Mouse (Mus musculus) hindbrain, embryonic 10.5 days (tissue): ENCODE results near the gene Acsm2. TPM values are rescaled to one million over a fixed set of nuclear protein-coding genes. Genes with fewer than 3 reads are reported as not detected.

Source experiments
- DNase-seq: peaks from one replicate; pipeline ENCODE4 v3.0.0-alpha.2; 2017; ENCODE audit warnings: low spot score
- H3K27ac ChIP-seq: fragments of 300-500 bp; sonication (generic); 2 replicates; pipeline ENCODE4 v1.5.1; 2016; ENCODE audit warnings: mild to moderate bottlenecking, moderate library complexity
- H3K27me3 ChIP-seq: fragments of 300-500 bp; sonication (generic); 2 replicates; pipeline ENCODE4 v1.6.1; 2016; ENCODE audit warnings: mild to moderate bottlenecking; ENCODE audit not compliant: poor library complexity, insufficient read depth, severe bottlenecking
- H3K36me3 ChIP-seq: fragments of 300-500 bp; sonication (generic); 2 replicates; pipeline ENCODE4 v1.6.1; 2016; ENCODE audit warnings: mild to moderate bottlenecking, moderate library complexity
- H3K4me1 ChIP-seq: fragments of 300-500 bp; sonication (generic); replicated peaks from 2 replicates; pipeline ENCODE4 v1.6.1; 2016; ENCODE audit warnings: mild to moderate bottlenecking
- H3K4me3 ChIP-seq: fragments of 300-500 bp; sonication (generic); 2 replicates; pipeline ENCODE4 v1.5.1; 2016; ENCODE audit warnings: mild to moderate bottlenecking, moderate library complexity
- H3K9me3 ChIP-seq: fragments of 300-500 bp; sonication (generic); 2 replicates; pipeline ENCODE4 v1.6.1; 2016; ENCODE audit warnings: mild to moderate bottlenecking, moderate library complexity
- WGBS: fragments of 180-500 bp; shearing (Covaris S2); methylation state at CpG from one replicate; pipeline ENCODE4 v1.1.7; 2016; 5-methylcytosine and 5-hydroxymethylcytosine counted together
- polyA plus RNA-seq: library from polyadenylated mRNA; unstranded; fragments of >200 nt; fragmentation: Nextera tagmentation; extraction: Ambion mirVana; gene quantifications from 2 replicates; pipeline ENCODE4 v1.2.1, GENCODE M21; 2016

Acsm2 gene
- polyA plus RNA-seq, 1 experiment from 2014 or later: not detected

DNA sequence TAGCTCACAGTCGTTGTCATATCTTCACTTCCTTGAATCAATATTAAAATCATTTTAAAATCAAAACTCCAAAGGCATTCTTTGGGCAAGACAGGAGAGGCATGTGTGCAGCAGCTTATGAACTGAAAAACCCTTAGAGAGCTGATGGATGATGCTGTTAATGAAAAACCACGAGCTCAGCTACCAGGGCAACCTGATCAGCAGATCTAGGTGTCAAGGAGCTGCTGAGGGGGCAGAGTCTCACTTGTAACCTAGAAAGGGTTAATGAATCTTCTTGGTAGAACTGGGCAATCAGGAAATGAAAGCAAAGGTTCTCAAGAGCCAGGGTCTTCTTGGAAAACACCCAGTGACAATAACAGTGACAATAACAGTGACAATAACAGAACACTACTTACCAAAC, 42.4 kb downstream of the Acsm2 start:
- H3K9me3 ChIP-seq: no peaks in the 10 kb centered on the region

DNA sequence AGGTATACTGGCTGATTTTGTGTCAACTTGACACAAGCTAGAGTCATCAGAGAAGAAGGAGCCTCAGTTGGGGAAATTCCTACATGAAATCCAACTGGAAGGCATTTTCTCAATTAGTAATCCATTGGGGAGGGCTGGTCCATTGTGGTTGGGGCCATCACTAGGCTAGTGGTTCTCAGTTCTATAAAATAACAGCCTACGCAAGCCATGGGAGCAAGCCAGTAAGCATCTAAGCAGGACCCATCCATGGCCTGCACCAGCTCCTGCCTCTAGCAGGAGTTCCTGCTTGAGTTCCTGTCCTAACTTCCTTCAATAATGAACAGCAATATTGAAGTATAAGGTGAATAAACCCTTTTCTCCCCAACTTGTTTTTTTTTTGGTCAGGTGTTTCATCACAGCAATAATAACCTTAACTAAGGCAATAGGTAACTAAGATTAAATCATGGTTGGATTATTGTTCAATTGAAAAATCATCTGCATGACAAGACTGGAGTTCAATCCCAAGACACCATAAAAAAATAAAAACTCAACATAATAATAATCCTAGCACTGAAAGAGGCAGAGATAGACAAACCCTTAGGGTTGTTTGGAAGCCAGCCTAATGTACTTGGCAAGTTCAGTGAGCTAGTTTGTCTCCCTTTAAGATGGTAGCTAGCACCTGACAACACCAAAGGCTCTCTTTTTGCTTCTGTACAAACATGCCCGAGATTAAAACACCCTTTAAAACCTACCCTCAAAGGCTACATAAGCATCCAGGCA, 47.2 kb downstream of the Acsm2 start:
- DNase-seq: no peak
- WGBS: 86% methylated on average over 2 of the region's 2 CpGs
- no peak overlapping the region for H3K27ac ChIP-seq

More for the DNA sequence above, 42.4 kb downstream of the Acsm2 start:
- no peaks in the 10 kb centered on the region for H3K4me1 ChIP-seq
- 80% methylated on average over 2 of the region's 2 CpGs for WGBS
- H3K27ac ChIP-seq: no peak overlapping the region
- DNase-seq: no peak
- no peaks in the 10 kb centered on the region for H3K36me3 ChIP-seq
- no peak overlapping the region for H3K4me3 ChIP-seq
- no peaks in the 10 kb centered on the region for H3K27me3 ChIP-seq

DNA sequence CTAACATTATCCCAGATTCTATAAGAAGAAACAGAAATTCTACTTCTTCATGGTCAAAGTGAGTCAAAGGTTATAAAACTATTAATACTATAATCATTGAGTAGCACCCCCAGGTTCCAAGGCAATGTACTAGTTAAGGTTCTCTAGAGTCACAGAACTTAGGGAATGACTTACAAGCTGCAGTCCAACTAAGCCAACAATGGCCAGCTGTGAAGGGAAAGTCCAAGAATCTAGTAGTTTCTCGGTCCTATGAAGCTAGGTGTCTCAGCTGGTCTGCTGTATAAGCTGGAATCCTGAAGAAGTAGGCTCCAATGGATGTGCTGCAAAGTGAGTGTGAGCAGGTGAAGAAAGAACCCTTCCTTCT, 47.8 kb downstream of the Acsm2 start:
- DNase-seq: no peak
- Histone ChIP-seq H3K9me3 (no peaks in the 10 kb centered on the region), H3K27me3 (no peaks in the 10 kb centered on the region), H3K4me1 (no peaks in the 10 kb centered on the region), H3K4me3 (no peak overlapping the region), H3K36me3 (no peaks in the 10 kb centered on the region), H3K27ac (no peak overlapping the region)
- WGBS: 84% methylated on average over 1 of the region's 1 CpGs

More for the DNA sequence above, 47.2 kb downstream of the Acsm2 start:
- Histone ChIP-seq H3K27me3 (no peaks in the 10 kb centered on the region), H3K4me3 (no peak overlapping the region), H3K9me3 (no peaks in the 10 kb centered on the region), H3K36me3 (no peaks in the 10 kb centered on the region), H3K4me1 (no peaks in the 10 kb centered on the region)

DNA sequence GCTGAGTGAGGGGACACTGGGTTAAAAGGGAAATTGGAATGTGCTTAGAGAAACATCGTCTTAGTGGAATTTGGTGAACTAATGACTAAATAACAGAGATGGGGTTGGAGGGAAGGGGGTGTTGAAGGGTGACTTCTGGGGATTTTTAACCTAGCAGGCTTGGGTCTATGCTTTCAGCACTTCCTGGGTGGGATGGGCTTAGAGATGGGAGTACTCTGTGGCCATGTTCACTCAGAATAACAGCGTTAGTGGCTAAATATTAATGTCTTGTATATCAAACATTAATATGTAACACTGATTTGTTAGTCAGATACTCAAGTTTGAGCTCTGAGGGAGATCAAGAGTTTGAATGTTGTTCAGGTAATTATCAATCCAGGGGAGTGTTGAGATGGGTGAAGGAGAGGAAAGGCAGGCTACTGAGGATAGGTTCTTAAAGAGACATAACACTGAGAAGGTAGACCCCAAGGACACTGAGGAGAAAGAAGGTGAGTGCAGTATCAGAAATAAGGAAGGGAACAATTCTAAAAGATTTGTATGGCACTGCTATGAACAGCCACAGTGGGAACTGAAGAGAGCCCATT, 50.9 kb downstream of the Acsm2 start:
- Histone ChIP-seq H3K9me3 (no peaks in the 10 kb centered on the region), H3K27me3 (no peaks in the 10 kb centered on the region), H3K36me3 (no peaks in the 10 kb centered on the region), H3K4me3 (no peak overlapping the region), H3K27ac (no peak overlapping the region), H3K4me1 (no peaks in the 10 kb centered on the region)
- no peak for DNase-seq
- 82% methylated on average over 2 of the region's 2 CpGs for WGBS

DNA sequence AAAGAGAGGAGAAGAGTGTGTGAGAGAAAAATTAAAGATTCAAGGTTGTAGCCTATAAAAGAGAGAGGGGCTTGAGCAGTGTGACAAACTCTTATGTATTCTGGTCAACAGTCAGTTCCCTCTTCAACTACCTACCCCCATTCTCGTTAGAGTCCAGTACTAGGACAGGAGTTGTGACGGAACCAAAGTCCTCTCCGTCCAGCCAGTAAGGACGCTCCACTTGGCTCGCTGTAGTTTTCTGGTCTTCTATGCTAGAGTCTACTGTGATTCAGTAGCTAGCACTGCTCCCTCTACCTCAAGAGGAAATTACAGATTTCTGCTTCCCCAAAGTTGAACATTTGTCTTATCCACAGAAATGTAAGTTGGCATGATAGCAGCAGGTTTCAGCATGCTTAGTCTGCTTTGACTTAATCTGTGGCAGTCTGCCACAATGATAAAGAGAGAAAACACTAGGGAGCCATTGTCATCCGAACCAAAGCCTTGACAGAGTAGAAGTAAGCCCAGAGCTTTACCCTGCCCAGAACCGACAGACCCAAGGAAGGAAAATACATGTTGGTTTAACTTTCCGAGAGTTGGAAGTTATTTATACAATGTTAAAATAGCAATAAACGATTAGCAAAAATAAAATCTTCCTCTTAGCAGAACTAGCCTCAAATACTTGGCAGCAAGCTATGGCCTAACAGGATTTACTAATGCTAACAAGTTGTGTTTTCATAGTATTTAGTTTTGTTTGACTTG, 52.0 kb downstream of the Acsm2 start:
- Histone ChIP-seq H3K4me1 (no peaks in the 10 kb centered on the region), H3K27me3 (no peaks in the 10 kb centered on the region), H3K4me3 (no peak overlapping the region), H3K9me3 (no peaks in the 10 kb centered on the region), H3K36me3 (no peaks in the 10 kb centered on the region), H3K27ac (no peak overlapping the region)
- DNase-seq: no peak
- 81% methylated on average over 9 of the region's 9 CpGs for WGBS

DNA sequence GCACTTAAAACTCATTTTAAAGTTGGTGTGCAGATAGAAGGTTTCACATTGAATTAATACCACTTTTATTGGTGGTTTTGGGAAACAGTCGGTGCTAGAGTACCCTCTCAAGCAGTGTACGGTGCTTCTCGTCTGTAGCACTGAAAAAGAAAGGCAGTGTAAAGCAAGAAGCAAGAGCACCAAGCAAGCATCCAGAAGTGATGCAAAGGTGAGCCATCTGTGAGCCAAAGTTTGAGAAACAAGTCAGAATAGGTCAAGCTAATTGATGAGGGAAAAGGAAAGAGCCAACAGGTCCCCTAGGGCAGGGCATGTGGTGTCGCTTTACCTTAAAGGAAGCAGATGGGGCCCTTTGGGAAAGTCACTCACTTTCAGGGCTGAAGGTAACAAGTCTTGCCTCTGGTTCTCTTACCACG, 52.5 kb downstream of the Acsm2 start, which contains the start of gene Acsm1:
Gene Acsm1 (plus strand): TSS at position 363 of the 413 bp plus-strand sequence.
- H3K36me3 ChIP-seq: no peaks in the 10 kb centered on the region
- no peak within 1 kb of the TSS for H3K4me3 ChIP-seq
- H3K9me3 ChIP-seq: no peaks in the 10 kb centered on the region
- DNase-seq: no peak
- H3K27me3 ChIP-seq: no peaks in the 10 kb centered on the region
- 91% methylated on average over 5 of the region's 5 CpGs for WGBS
- no peaks in the 10 kb centered on the region for H3K4me1 ChIP-seq
- no peak within 1 kb of the TSS for H3K27ac ChIP-seq

DNA sequence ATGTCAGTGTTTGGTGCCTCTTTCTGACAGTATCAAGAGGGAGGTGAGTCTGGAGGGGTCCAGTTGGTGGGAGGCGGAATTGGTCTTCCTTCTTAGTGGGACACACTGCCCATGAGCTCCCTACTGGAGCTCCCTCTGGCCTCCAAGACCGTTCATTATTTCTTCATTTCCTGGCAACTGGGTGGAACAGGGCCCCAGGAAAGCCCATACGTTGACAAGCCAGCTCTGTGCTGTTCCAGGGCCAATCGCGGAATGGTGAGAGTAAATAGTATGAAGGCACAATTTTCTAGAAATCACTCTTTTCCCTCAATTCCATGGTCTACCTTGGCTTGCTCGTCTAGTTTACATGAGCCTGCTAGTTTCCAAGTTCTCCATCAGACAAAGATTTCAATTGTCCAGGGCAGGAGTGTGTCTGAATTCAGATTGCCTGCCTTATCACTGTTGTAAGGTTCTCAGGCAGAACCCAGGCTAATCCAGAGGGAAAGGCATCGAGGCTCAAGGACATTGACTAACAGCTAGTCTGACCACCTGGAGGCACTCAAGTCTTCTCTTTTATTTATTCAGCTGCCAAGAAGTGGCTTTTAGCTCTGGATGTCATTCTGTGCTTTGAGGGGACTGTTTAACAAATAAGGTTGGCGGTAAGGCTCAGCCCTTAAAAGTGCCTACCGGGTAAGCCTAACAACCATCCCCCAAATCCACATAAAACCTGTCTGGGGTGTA, 53.8 kb downstream of the Acsm2 start:
- Histone ChIP-seq H3K36me3 (no peaks in the 10 kb centered on the region), H3K27me3 (no peaks in the 10 kb centered on the region), H3K4me1 (no peaks in the 10 kb centered on the region), H3K9me3 (no peaks in the 10 kb centered on the region), H3K4me3 (no peak overlapping the region), H3K27ac (no peak overlapping the region)
- WGBS: 81% methylated on average over 9 of the region's 9 CpGs
- DNase-seq: no peak

DNA sequence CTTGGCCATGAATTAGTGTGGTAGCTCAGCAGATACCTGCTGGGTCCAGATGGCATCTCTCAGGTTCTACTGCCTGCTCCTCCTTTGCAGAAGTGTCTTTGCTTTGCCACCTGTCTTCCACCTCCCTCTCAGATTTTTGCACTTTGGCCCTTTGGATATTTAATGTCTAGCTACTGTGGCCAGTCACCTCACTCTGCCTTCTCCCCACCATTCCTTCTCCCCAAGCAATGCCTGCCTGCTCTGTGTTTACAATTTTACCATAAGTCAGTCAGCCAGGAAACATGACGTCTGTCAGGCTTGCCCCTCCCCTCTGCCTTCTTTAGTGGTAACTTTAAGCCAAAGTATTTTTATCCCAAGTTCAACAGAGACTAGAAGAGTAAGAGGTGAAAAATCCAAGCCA, 62.4 kb downstream of the Acsm2 start:
- 65% methylated on average over 1 of the region's 1 CpGs for WGBS

DNA sequence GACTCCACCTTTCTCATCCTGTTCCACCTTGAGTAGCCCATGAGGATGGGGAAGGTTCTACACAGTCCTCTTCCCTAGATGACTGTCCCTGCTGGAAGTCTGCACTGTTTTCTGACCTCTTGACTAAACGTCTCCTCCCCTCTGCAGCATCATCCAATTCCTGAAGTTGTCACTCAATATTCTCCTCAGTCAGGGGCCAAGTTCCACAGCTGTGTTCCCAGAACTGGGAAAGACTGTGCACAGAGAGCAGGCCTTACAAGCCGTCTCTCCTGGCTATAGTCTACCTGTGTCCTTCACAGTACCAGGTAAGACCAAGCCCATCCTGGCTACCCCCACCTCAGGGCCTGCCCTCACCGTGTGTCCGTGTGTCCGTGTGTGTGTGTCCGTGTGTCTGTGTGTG, 63.5 kb downstream of the Acsm2 start:
- no peaks in the 10 kb centered on the region for H3K27me3 ChIP-seq
- no peak overlapping the region for H3K4me3 ChIP-seq
- DNase-seq: no peak
- whole genome bisulfite sequencing: 87% methylated on average over 6 of the region's 6 CpGs
- no peaks in the 10 kb centered on the region for H3K4me1 ChIP-seq
- no peak overlapping the region for H3K27ac ChIP-seq
- no peaks in the 10 kb centered on the region for H3K9me3 ChIP-seq
- no peaks in the 10 kb centered on the region for H3K36me3 ChIP-seq

More for the DNA sequence above, 62.4 kb downstream of the Acsm2 start:
- no peak overlapping the region for H3K4me3 ChIP-seq
- no peak for DNase-seq
- H3K27ac ChIP-seq: no peak overlapping the region
- no peaks in the 10 kb centered on the region for H3K4me1 ChIP-seq
- no peaks in the 10 kb centered on the region for H3K9me3 ChIP-seq
- H3K36me3 ChIP-seq: no peaks in the 10 kb centered on the region
- no peaks in the 10 kb centered on the region for H3K27me3 ChIP-seq

DNA sequence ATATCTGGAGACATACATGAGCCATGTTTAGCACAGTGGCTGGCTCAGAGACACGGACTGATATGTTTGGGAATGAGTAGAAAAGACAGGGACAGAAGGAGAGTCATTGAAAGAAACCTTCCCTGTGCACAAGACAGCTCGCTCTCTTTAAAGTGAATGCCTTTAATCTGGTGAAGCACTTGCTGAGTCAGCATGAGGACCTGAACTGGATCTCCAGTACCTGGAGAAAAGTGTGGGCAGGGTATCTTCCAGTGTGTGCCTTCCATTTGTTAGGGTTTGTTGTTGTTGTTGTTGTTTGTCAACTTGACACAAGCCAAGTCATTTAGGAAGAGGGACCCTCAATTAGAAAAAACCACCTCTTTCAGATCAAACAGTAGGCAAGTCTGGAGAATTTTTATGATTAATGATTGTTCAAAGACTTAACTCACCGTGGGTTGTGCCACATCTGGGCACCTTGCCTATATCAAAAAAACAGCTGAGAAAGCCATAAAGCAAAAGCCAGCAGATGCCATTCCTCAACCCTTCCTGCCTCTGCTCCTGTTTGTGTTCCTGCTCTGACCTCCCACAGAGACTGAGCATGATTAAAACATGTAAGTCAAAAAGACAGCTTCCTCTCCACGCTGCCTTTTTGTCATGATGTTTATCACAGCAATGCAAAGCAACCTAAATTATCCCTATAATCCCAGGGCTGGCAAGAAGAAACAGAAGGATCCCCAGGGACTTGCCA, 64.2 kb downstream of the Acsm2 start:
- H3K4me1 ChIP-seq: no peaks in the 10 kb centered on the region
- no peaks in the 10 kb centered on the region for H3K9me3 ChIP-seq
- H3K36me3 ChIP-seq: no peaks in the 10 kb centered on the region
- no peak overlapping the region for H3K4me3 ChIP-seq
- DNase-seq: no peak
- 67% methylated on average over 4 of the region's 4 CpGs for WGBS
- no peak overlapping the region for H3K27ac ChIP-seq
- H3K27me3 ChIP-seq: no peaks in the 10 kb centered on the region

DNA sequence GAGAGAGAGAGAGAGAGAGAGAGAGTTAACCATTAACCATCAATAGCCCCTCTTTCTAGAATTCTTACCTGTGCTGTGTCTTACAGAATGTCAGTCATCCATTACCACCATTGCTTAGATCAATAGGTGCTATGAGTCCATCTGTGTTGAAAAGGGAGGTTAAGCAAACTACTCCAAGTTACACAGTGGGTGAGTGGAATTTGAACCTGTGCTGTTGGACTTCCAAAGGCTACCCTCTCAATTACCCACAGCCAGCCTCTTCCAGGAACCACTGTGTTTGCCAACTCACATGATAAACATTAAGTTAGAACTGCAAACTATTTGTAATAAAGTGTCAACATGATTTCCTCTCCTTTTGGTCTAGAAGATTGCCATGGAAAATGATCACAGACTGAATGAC, 66.0 kb downstream of the Acsm2 start:
- no peaks in the 10 kb centered on the region for H3K36me3 ChIP-seq
- H3K27ac ChIP-seq: no peak overlapping the region
- no peaks in the 10 kb centered on the region for H3K4me1 ChIP-seq
- H3K9me3 ChIP-seq: no peaks in the 10 kb centered on the region
- no peak for DNase-seq
- H3K27me3 ChIP-seq: no peaks in the 10 kb centered on the region
- no peak overlapping the region for H3K4me3 ChIP-seq

DNA sequence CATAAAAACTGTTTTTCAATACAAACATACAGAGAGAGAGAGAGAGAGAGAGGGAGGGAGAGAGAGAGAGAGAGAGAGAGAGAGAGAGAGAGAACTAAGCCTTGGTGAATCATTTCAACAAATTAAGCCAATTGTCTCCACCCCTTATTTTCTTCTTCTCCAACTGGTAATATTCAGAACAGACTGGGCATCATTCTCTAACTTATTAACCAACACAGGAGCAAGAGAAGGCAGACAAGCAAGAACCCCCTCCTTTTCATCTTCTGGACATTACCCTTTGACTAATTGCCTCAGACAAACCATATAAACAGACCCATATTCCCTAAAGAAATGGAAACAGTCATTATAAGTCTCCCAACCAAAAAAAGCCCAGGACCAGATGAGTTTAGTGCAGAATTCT, 84.6 kb downstream of the Acsm2 start:
- no peaks in the 10 kb centered on the region for H3K36me3 ChIP-seq
- H3K27ac ChIP-seq: no peak overlapping the region
- H3K27me3 ChIP-seq: no peaks in the 10 kb centered on the region
- no peak overlapping the region for H3K4me3 ChIP-seq
- no peak for DNase-seq
- H3K9me3 ChIP-seq: no peaks in the 10 kb centered on the region
- H3K4me1 ChIP-seq: no peaks in the 10 kb centered on the region
